Mouse (Mus musculus) cerebellum, adult 11 months (tissue): ENCODE measurements at regions not wholly inside any gene's neighbourhood (a gene's known extent, or its start where the extent isn't known, plus 50 kb on each side); places are given as distances from the start of the nearest gene placed in this dataset.

Experiments
- DNase-seq: peaks from one replicate; pipeline ENCODE4 v3.0.0; 2022

GRCm38 (mm10) chr2:122863343-122863970, 98.4 kb downstream of the Sqor start:
- peak; percentile 1 for DNase-seq

DNA sequence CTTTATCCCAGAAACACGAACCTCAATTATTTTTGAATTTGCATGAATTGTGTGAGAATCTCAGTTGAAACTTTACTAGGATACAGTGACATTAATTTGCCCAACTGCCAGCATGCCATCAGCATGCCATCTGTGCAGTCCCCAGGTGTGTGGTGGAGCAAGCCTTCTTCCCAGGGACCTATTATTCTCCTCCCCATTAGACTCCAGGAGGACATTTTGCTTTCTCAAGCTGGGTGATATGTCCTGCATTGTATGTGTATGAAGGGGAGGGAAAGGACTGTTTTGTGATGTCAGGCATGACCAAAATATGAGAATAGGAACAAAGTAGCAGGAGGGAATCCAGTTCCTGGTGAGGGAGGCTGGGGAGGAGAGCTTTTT, 98.9 kb downstream of the Sqor start:
- DNase-seq, result peak; percentile 0

- no peak for DNase-seq
Observed at GRCm38 (mm10) chr2:122887111-122887510, 122.1 kb downstream of the Sqor start.

DNA sequence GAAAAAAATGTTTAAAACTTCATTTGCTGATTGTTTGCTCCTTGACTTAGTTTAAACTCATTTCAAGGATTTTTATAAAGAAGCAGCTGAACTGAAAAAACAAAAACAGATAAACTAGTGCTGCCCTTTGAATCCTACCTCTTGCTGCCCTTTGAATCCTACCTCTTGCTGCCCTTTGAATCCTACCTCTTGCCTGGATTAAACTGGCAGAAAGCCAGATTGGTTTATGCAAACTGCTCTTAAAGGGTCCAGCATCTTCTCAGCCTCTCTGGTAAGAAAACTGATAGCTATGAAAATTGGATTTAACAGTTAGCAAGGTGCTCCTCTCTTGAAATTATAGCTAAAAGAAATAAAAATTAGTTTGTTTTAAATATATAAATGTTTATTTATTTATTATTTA, 122.5 kb downstream of the Sqor start:
- DNase-seq, result no peak

- no peak for DNase-seq
Observed at GRCm38 (mm10) chr2:122905129-122906072, 140.4 kb downstream of the Sqor start.

- no peak for DNase-seq
Observed at GRCm38 (mm10) chr2:122916772-122917171, 151.7 kb downstream of the Sqor start.

DNA sequence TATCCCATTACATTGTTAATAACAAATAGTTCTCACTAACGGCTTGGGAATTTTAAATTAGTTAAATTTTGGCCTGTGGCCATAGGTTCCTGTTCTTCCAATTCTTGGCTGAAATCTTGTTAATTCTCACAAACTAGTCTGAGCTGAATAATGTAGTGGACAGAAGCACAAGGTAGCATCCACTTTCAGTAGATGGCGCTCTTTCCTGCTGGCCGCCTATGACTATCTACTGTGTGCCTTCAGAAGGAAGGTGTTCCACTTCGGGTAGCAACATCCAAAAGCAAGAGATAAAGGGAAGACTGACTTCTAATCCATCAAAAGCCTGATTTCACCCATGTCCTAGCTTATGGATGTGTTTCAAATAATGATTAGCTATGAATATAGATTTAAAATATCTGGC, 172.9 kb downstream of the Sqor start:
- peak; percentile 4 for DNase-seq

DNA sequence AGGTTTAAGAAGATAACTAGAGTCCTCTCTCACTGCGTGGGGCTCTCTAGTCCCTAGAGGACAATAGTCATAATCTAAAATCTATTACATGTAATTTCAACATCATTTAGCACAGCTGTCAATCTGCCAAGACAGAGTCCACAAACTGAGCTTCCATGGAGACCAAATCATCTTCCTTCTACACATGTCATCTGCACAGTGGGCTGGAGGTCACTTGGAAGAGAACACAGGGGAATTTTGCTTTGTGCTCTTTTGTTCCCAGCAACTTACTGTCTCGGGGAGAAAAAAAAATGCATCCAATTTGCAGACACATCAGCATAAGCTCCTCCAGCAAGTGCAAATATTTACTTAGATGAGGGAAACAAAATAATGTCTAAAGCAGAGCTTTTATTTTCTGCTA, 179.8 kb downstream of the Sqor start:
- no peak for DNase-seq

GRCm38 (mm10) chr2:122945891-122946290, 180.9 kb downstream of the Sqor start:
- DNase-seq, result no peak

- no peak for DNase-seq
Observed at GRCm38 (mm10) chr2:122949031-122949430, 184.0 kb downstream of the Sqor start.

DNA sequence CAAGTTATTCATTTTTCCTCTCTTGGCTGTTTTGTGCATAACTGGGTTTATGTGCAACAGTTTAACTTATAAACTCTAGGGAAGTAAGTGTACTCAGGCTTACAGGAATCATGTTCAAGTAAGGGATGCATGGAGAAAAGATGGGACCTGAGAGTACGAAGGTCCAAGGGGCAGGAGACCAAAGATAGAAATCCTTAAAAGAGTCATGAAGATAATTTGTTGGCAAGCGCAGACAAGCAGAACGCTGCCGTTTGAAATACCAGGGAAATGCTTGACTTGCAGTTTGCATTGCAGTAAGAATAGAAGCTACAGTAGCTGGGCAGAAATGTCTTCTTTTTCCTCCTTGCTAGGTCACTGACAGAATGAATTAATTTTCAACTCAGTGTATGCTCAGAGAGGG, 196.7 kb downstream of the Sqor start:
- no peak for DNase-seq

DNA sequence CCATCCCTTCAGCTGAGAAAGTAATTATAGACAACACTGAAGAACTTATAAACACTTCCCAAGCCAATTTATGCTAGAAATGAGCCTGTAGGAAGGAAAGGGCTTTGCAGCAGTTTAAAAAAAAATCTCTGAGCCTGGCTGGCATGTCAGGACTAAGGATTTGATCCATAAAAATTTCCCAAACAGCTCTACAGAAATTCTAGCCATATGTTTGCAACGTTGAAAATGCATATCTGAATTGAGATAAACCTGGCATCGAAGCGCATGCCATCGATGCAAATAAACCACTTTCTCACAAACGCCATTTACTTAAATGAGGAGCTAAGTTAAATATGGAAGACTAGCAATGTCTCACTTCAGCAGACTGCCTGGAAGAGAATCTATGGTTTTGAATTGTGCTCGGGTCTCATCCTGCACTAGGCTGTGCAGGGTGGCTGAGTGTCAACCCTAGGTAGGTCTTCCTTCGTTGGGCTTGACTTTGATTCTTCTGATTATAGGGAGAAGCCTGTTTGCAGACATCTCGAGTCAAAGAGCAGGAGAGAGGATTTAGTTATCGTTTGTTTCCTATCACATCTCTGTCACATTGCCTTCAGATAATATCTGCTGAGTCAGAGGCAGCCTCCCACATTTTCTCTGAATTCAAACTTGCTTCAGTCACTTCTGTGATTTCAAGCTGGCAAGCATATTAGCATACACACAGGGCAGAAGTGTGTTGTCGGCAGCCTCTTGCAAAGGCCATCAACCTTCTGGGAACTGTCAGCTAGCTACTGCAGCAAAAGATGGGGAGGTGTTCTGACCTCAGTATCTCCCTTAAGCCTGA, 204.0 kb downstream of the Sqor start:
- no peak for DNase-seq
